Mouse (Mus musculus): Measurements from ENCODE around the gene Adamtsl5.

Gene Adamtsl5

DNA sequence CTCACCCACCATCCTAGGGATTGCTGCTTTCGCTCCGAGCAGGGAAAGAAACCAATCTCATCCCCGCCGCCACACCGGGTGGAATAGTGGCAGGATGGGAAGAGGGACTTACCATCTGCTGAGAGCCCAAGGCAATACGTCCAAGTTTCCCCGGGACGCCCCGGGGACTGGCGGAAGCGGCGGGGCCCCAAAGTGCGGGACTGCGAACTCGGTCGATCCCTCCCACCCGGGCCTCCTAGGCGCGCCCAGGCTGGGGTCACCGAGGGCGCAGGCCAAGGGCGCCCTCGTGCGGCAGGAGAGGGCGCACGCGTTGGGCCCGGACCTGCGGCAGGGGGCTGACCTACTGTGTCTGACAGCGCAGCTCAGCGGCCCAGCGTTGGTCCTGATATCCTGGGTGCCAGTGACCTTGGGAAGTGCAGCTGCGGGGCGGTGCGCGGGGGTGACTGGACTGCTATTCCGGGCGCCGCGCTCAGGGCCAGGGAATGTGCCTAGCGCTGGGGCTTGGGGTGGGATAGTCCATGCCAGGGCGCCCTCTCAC is at the start of gene Adamtsl5:
Gene Adamtsl5 (minus strand): TSS at position 169 of the 538 bp plus-strand sequence.
- peak; percentile 69 to 79 for DNase-seq (ENCODE audit: low spot score in 2 of 2)

DNA sequence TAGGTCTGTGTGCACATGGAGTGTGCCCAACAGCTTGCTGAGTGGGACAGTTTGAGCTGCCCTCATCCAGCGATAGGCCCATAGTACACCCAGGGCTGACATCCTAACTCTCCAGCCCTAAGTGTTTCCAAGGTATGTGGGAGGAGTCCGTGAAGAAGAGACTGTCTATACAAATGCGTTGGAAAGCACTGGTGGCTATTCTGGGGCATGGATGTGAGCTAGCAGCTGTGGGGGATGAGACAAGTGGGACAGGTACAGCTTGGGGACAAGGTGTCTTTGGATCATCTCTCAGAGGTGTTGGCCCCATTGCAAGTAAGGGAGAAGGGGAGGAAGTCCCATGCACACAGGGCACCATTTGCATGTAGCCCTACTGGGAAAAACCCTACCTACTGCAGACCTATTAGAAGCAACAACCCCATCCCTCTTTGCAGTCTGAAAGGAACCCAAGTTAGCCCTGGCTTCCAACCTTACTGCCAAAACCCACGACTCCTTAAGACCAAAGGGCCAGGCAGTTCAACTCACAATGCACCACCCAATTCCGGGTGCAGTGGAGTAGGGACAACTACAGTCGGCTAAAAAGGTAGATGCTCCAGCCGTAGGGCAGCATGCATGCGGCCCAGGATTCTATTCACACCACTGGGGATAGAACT is 49.4 kb upstream of the Adamtsl5 start:
- no peak for DNase-seq (ENCODE audit: low spot score in 2 of 2)

DNA sequence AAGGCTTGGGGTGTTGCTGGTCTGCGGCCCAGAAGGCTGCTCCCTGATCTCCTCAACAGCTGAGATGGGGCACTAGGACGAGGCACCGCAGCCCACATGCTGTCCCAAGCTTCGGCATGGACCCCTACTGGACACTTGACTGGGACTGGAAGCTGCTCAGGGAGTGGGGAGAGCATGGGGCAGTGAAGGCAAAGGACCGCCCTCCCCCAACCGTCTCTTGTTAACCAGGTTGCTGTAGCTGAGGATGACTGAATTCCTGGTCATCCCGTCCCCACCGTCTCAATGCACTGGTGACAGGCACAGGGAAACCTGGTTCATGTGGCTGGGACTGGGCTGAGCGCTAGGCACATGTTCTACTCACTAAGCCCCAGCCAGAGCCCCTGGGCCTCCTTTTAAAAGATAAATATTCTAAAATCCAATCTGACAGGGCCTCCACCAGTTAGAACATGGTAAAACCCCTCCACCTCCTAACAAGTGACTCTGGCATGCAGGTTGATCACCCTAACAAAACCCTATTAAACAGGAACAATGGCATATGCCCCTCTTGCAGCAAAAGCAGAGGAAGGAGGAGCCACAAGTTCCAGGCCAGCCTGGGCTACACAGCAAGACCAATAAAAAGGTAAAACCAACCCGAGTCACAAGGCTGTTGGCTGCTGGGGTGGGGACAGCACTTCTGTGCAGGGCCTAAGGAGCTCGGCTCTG is 48.8 kb upstream of the Adamtsl5 start:
- no peak for DNase-seq (ENCODE audit: low spot score in 2 of 2)

DNA sequence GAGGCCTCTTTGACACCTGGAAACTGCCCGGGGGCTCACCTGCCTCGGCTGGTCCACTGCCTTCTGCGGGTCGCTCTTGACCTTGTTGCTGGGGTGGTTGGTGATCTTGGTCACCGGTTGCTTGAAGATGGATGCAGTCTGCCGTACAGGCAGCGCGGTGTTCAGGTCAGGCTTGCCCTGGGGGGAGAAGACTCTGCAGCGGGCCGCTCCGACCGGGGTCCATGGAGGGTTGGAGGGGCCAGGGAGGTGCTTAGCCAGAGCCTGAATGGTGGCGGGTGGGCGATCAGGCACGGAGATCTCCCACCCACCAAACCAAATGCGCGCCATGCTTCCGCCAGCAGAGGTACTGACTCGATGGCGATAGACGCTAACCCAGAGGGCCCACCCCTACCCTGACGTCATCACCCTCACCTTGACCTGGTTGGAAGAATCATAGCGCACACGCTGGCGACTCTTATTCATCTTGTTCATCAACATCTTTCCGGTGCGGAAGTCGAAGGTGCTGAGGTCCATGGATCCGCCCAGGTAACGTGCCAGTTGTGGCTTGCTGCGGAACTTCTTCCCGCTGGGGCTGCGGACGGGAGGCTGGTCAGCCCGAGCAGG is 46.9 kb upstream of the Adamtsl5 start:
- DNase-seq (ENCODE audit: low spot score in 2 of 2) = peak in 1 of 2 experiments; percentile 17

DNA sequence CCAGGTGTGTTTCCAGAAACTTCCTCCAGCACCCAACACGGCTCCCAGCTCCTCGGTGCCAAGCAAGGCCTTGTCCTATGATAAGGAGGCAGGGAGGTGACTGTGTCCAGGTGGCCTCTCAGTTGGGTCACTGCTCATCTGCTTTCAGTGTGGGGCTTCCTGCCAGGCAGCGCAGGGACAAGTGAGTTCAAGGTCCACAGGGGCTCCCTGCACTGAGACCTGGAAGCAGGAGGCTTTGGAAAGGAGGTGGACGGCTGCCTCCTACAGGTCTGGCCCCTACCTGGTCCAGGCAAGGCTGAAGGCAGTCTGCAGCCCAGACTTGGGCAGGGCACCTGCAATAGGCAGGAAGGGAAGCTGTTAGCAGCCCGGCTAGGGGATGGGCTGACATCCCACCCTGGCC is 44.5 kb upstream of the Adamtsl5 start:
- no peak for DNase-seq (ENCODE audit: low spot score in 2 of 2)

DNA sequence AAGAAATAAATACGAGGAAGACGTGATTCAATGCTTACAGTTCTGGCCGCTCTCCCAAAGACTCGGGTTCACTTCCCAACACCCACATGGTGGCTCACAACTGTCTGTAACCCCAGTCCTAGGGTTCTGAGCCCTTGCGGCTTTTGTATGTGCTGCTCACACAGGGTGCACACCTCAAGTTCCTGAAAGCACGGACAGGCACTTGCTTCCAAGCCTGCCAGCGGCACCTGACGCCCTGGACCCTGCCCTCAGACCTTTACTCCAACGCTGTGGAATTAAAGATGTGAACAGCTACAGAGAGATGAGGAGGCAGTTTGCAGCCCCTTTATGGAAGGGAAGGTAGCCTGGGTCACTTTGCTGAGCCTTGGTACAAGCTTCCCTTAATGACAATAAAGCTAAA is 42.5 kb upstream of the Adamtsl5 start:
- DNase-seq (ENCODE audit: low spot score in 2 of 2) = no peak

DNA sequence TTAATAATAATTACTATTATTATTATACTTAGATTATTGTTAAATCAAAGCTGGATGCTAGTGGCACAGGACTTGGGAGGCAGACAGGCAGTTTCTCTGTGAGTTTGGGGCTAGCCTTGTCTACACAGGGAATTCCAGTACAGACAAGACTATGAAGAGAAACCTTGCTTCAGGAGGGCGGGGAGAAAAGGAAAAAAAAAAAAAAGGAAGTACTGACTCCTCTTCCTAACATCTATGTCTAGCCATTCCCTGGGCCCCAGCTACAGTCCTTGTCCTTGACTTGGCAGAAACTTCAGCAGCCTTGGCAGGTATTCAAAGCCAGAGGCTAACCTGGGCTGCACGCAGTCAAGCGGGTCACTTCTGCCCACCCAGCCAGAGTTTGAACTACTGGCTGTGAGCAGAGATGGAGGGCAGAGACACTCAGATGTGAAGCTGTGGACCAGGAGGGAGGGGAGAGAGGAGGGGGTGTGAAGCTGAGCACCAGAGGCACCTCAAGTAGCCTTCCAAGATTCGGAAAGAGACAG is 41.0 kb upstream of the Adamtsl5 start:
- DNase-seq (ENCODE audit: low spot score in 2 of 2) = no peak

DNA sequence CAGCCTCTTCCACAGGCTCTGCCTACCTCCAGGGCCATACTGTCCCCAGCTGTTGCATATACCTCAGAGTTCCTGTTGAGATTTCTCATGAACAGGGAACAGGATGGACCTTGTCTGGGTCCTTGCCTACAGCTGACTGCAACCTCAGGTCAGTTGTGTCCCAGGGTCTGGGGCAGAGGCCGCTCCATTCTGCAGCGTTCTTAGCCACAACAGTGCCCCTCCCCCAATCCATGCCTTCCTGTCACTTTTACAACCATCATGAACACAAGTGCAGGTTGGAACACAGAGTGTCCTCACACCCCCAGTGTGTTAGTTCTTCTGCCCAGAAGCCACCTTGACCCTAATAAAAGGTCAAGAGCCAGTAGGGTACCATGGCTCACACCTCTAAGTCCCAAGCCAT is 40.5 kb upstream of the Adamtsl5 start:
- DNase-seq (ENCODE audit: low spot score in 2 of 2) = no peak

DNA sequence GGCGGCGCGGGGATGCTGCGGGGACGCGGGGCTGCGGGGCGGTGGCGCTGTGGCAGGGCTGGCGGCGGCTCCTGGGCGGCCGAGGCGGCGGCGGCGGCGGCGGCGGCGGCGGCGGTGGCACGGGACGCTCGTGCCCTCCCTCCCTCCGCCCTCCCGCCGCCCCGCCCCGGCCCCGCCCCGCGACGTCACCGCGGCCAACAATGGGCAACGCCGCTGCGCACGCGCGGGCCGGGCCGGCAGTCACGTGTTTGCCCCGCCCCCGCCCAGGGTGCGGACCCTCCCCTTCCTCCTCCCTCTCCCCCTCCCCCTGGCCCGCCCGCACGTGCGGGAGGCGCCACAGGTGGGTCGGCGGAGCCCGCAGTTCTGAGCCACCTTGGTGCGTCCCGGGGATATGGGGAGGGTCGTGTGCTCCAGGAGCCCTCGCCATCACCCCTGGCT is 39.3 kb upstream of the Adamtsl5 start, which contains the start of gene Mex3d:
Gene Mex3d (minus strand): TSS at position 138 of the 438 bp plus-strand sequence.
- DNase-seq (ENCODE audit: low spot score in 2 of 2) = peak; percentile 68 to 89

DNA sequence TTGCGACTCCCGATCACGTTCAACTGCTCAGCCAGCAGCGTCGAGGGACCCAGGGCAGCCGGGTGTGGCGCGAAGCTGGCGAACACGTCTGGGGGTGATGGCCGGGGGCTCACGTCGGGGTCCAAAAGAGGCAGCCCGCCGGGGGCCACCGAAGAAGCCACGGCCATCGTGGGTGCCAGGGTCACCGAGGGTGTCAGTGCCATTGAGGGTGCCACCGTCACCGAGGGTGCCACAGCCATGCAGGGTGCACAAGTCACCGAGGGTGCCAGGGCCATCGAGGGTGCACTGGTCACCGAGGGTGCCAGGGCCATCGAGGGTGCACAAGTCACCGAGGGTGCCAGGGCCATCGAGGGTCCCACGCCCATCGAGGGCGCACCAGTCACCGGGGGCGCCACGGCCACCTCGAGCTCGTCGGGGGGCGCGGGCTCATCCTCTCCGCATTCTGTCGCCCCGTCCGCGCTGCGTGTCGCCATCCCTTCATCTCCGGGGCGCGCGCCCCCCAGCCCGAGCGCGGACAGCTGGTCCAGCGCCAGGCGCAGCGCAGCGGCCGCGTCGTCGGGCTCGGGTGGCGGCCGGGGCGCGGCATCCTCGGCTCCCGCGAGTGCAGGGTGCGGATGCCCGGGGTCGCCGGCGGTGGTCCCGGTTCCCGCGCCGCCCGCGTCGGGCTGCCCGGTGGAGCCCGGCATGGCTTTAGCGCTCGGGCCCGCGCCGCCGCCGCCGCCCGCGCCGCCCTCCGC is 38.7 kb upstream of the Adamtsl5 start:
- peak; percentile 47 to 51 for DNase-seq (ENCODE audit: low spot score in 2 of 2)

DNA sequence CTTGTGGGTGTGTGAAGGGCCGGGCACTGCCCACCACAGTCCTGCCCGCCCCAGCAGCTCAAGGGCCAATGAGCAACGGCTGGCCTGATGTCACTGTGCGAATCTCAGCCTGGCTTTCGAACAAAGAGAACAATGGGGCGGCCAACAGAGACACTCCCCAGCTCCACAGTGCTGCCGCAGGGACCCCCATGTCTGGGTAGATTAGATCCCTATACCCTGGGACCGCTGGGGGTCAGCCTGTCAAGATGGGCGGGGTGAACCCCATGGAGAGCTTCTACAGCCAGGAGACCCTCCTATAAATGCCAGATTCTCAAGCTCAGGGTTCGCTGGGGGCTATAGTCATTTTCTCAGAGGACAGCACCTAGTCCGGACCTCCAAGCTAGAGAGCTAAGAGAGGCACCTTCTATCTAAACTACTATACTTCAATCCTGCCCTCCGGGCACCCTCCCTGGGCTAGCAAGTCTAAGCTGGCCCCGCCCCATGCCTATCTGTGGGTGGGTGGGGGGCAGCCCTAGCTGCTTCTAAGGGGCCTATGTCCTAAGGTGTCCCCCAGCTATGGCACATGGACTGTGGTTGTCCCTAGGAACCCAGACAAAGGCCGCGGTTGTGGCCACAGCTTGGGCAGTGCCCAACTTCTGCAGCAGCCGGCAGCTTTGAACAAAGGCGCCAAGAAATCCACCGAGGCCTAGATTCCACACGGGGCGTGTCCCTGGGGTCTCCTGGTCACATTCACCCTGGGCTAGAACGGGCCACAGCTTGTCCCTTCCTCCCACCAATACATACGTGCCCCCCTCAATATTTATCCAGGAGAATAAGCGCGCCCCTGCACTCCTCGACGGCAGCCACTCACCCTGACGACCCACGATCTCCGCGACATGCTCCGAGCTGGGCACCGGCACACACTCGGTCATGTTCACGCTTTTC is 37.9 kb upstream of the Adamtsl5 start:
- DNase-seq (ENCODE audit: low spot score in 2 of 2) = no peak

DNA sequence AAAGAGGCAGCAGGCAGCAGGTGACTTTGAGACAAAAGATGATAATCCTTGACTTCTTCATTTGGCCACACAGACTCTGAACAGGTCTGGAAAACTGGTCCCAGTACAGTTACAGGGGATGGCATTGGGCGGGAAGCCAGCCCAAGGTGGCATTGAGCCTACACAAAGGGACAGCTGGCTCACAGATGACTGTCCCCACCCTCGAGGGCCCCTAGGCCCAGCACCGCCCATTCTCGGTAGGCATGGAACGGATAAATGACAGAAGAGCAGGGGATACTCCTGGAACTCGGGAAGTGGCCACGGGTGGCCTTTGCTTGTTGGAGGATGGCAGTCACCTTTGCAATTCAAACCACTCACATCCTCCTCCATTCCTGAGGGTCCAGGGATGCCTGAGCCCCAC is 37.1 kb upstream of the Adamtsl5 start:
- DNase-seq (ENCODE audit: low spot score in 2 of 2) = no peak

DNA sequence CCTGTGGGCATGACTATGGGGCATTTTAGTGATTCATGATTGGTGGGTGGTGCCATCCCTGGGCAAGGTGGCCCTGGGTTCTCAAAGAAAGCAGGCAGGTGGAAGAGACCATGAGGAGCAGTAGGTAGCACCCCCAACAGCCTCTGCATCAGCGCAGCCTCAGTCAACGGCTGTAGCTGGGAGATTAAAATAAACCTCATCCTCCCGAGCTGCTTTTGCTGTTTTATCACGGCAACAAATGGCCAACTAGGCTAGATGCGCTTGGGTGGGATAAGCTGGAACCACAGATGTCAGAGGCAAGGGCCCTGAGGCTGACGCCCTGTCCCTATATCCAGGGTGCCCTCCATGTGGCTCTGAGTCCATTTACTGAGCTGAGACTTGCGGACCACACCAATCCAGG is 36.5 kb upstream of the Adamtsl5 start:
- peak in 1 of 2 experiments; percentile 53 for DNase-seq (ENCODE audit: low spot score in 2 of 2)

DNA sequence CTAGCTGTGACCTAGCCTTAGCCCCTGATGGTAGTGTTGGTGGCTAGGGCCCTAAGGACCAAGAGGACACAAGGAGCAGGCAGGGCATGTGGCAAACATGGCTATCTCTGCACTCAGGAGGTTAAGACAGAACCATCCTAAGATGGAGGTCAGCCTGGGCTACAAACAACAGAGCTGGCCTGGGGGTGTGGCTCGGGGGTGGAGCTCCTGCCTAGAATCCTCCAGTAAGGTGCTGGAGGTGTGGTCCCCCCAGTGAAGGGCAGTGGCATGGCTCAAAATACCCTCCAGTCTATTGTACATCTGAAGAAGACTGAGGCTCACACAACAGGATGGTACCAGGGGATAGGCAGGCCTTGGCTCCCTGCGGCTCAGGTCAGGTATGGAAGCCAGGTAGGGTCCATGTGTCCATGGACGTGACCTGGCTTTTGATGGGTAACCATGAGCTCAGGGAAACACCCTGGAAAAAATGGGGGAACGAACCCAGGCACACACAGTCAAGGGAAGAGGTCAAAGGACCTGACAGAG is 36.0 kb upstream of the Adamtsl5 start:
- peak in 1 of 2 experiments; percentile 50 for DNase-seq (ENCODE audit: low spot score in 2 of 2)

DNA sequence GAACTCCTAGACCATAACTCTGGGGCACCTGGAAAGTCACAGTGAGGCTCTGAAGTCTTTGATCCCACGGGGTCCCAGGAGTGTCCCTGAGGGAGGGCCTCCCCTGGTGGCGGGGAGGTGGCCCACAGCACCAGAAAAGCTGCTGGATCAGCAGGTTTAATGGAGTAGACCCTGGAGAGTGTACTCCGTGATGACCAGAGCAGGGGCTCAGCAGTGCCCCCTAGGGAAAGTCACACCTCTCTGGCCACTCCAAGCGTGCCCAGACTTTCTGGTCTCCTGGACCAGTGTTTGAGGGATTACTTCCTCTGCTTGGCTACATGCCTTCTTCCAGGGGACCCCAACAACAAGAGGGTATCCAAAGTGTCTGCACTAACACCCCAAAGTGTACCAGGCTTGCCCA is 35.2 kb upstream of the Adamtsl5 start:
- no peak for DNase-seq (ENCODE audit: low spot score in 2 of 2)

DNA sequence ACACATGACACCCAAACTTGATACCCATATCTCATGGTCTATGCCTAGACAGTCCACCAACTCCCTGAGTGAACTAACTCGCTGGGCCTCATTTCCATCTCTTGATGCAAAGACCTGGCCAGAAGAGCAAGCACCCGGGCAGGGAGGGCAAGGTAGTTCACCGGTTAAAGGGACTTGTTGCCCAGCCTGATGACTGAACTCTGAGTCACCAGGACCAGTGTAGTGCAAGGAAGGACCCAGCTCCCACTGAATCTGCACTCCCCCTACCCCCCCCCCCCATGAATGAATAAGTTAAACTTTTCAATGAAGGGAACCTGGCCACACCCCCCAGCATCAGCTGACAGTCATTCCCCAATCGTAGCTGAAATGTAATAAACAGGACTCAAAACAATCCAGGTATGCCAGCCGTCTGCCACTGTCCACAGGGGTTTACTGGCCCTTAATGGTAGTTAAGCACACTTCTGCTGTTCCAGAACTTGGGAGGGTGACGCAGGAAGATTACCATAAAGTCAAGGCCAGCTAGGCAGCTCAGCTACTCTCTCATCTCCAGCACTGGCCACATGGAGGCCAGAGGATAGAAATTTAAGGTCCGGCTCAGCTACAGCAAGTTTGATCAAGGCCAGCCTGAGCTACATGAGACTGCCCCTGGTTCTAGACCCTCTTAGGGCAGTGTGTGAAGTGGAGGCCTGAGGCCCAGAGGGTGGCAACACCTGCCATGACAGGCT is 34.6 kb upstream of the Adamtsl5 start:
- no peak for DNase-seq (ENCODE audit: low spot score in 2 of 2)

DNA sequence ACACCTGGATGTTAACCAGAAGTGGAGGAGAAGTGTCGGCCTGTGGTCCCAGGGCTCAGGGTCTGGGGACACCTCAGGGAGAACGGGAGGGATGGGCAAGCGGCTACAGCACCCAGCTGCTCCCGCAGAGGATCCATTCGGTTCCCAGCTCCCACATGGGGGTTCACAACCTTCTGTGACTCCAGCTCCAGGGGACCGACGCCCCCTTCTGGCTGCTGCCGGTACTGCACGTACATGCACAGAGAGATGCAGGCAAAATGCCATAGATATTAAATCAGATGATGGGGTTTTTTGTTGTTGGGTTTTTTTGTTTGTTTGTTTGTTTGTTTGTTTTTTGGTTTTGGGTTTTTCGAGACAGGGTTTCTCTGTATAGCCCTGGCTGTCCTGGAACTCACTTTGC is 29.5 kb upstream of the Adamtsl5 start:
- peak; percentile 52 to 72 for DNase-seq (ENCODE audit: low spot score in 2 of 2)

DNA sequence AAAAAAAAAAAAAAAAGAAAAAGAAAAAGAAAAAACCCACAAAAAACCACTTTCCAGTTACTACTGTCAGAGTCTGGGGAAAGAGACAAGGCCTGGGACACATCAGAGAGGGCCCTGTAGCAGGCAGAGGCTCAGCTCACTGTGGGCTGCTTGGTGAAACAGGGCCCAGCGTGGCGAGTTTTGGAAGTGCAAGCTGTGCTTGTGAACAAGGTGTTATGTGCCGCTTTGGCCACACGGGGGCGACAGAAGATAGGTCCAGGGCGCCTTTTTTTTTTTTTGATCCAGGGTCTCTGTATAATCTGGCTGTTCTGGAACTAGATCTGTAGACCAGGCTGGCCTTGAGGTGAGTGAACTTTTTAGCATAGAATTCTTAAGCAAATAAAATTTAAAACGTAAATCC is 27.9 kb upstream of the Adamtsl5 start:
- peak; percentile 86 to 96 for DNase-seq (ENCODE audit: low spot score in 2 of 2)

DNA sequence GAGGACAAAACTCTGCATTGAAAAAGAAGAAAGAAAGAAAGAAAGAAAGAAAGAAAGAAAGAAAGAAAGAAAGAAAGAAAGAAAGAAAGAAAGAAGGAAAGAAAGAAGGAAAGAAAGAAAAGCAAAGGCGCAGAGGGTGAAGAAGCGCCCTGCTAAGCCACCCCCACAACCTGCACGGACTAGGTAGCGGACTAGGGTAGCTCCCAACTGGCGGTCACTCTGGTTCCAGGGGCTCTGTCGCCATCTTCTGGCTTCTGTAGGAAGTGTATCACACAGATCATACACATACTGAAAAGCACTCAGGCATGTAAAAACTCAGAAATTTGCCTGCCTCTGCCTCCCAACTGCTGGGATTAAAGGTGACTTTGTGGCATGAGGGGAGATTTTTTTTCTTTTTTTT is 25.9 kb upstream of the Adamtsl5 start:
- peak; percentile 64 to 87 for DNase-seq (ENCODE audit: low spot score in 2 of 2)

DNA sequence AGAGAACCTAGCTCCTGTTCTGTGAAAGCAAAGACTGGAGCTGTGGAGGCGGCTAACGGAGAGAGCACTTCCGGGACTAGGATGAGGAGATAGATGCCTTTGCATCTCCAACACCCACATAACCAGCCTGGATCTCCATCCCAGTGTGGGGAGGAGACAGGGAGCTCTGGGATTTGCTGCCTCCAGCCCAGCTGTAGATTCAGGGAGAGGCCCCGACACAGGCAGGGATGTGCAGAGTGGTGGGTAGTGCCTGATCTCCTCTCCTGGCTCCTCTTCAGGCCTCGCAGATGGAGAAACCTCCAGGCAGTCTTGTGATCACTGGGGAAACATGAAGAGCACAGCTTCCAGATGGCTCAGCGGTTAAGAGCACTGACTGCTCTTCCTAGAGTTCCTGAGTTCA is 24.5 kb upstream of the Adamtsl5 start:
- DNase-seq (ENCODE audit: low spot score in 2 of 2) = no peak
